Mouse (Mus musculus) G1E (cell line): ENCODE measurements around the gene Rcan2.

Experiments used
- CTCF ChIP-seq: IDR thresholded peaks from 2 replicates; pipeline ENCODE4 v1.5.1; 2012; ENCODE audit warnings: low read depth, low read length, inconsistent platforms, mixed read lengths
- GATA1 ChIP-seq: IDR thresholded peaks from 2 replicates; pipeline ENCODE4 v1.6.1; 2012; ENCODE audit warnings: borderline replicate concordance, low read length, inconsistent platforms, mixed read lengths

GRCm38 (mm10) chr17:43817171-43817570 lies 16.0 kb downstream of the Rcan2 start:
- TF ChIP-seq CTCF (no peak), GATA1 (no peak)
